8 mouse cellular contexts compared by ENCODE assay signal in the genomic region with DNA sequence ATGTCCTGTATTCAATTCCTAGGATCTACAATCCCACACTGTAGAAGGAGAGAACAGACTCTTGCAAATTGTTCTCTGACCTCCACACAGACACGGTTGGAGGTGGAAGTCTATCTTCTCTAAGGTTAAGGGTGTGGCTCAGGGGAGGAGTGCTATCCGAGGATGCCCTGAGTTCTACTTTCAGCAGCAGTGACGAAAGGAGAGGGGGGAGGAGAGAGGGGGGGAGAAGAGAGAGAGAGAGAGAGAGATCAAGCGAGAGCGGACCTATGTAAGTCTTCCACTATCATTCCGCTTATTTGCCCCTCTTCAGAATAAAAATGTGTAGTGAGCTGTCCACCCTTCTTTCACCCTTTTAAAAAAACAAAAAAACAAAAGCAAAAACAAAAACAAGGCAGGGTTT. TPM values are rescaled to one million over a fixed set of nuclear protein-coding genes. Genes with fewer than 3 reads are reported as not detected.
DNase-seq lines count a peak whose midpoint lies in the region; ATAC-seq and TF ChIP-seq lines count a peak whose summit lies in the region.

No protein-coding gene starts in this region.

- no peak for TF ChIP-seq POLR2A in spleen, adult 2 months (IDR thresholded peaks at IDR 0.05; ENCODE audit: low read depth, low read length)
- no peak for TF ChIP-seq POLR2A in small intestine, adult 2 months (IDR thresholded peaks at IDR 0.05; ENCODE audit: low read depth, low read length)

- peak overlapping the region; percentile 55 for H3K4me2 ChIP-seq in limb, embryonic 15.5 days

- peaks cover 3% of the 10 kb centered on the region; the same call in 1 of the 2 replicates for H3K4me1 ChIP-seq in spleen, adult 2 months (ENCODE audit: control insufficient read depth, insufficient read depth, insufficient read length)
- peaks cover 64% of the 10 kb centered on the region for H3K4me1 ChIP-seq in erythroblast, embryonic 14.5 days (ENCODE audit: control insufficient read depth)
- H3K4me1 ChIP-seq in limb, embryonic 15.5 days: peaks cover 24% of the 10 kb centered on the region
- peaks cover 6% of the 10 kb centered on the region; the same call in 1 of the 2 replicates for H3K4me1 ChIP-seq in small intestine, adult 2 months (ENCODE audit: control insufficient read depth, insufficient read depth, insufficient read length, low read length)

- no peaks in the 10 kb centered on the region for H3K36me3 ChIP-seq in spleen, adult 2 months (ENCODE audit: control insufficient read depth, insufficient read depth, low read length)
- H3K36me3 ChIP-seq in erythroblast, embryonic 14.5 days (ENCODE audit: control insufficient read depth): peaks cover 2% of the 10 kb centered on the region; the same call in 1 of the 2 replicates
- H3K36me3 ChIP-seq in limb, embryonic 15.5 days: no peaks in the 10 kb centered on the region
- no peaks in the 10 kb centered on the region for H3K36me3 ChIP-seq in small intestine, adult 2 months (ENCODE audit: control insufficient read depth, insufficient read depth, low read length)

- no peak overlapping the region; the same call in 1 of the 2 replicates for H3K27ac ChIP-seq in spleen, adult 2 months (ENCODE audit: insufficient read depth, low read length)
- H3K27ac ChIP-seq in limb, embryonic 15.5 days: no peak overlapping the region
- H3K27ac ChIP-seq in small intestine, adult 2 months (ENCODE audit: insufficient read depth, low read depth, low read length): peak overlapping the region; percentile 50

- peak overlapping the region; percentile 54; the same call in 1 of the 2 replicates for H3K4me3 ChIP-seq in spleen, adult 2 months (ENCODE audit: extremely low read depth, insufficient read depth, insufficient read length)
- peak overlapping the region; percentile 66 for H3K4me3 ChIP-seq in erythroblast, embryonic 14.5 days (replicated peaks)
- H3K4me3 ChIP-seq in limb, embryonic 15.5 days: peak overlapping the region; percentile 59
- H3K4me3 ChIP-seq in small intestine, adult 2 months (ENCODE audit: low read depth, low read length): peak overlapping the region; percentile 23; the same call in 1 of the 2 replicates

- no peak for TF ChIP-seq CTCF in spleen, adult 2 months (IDR thresholded peaks at IDR 0.05; ENCODE audit: extremely low read depth, insufficient read depth, insufficient read length, insufficient replicate concordance)
- TF ChIP-seq CTCF in small intestine, adult 2 months (IDR thresholded peaks at IDR 0.05; ENCODE audit: extremely low read depth, insufficient read length, insufficient replicate concordance, low read depth, low read length): no peak

- WGBS in spleen, adult 2 months: 10% methylated on average over 6 of the region's 6 CpGs
- WGBS in limb, embryonic 15.5 days: 41% methylated on average over 6 of the region's 6 CpGs
- 11% methylated on average over 6 of the region's 6 CpGs for WGBS in small intestine, adult 2 months

- no peak overlapping the region for H3K9ac ChIP-seq in limb, embryonic 15.5 days

- H3K9me3 ChIP-seq in erythroblast, embryonic 14.5 days (ENCODE audit: control insufficient read depth, low read length): no peaks in the 10 kb centered on the region; the same call in 1 of the 2 replicates
- H3K9me3 ChIP-seq in limb, embryonic 15.5 days: no peaks in the 10 kb centered on the region

- ATAC-seq in limb, embryonic 15.5 days (ENCODE audit: insufficient number of reproducible peaks, low FRiP score, low TSS enrichment, low read depth): no peak

- no peaks in the 10 kb centered on the region for H3K27me3 ChIP-seq in spleen, adult 2 months (ENCODE audit: control insufficient read depth, insufficient read depth, low read length)
- H3K27me3 ChIP-seq in erythroblast, embryonic 14.5 days (ENCODE audit: control insufficient read depth): peaks cover 29% of the 10 kb centered on the region
- H3K27me3 ChIP-seq in limb, embryonic 15.5 days: peaks cover 8% of the 10 kb centered on the region
- H3K27me3 ChIP-seq in small intestine, adult 2 months (ENCODE audit: control insufficient read depth, insufficient read depth, low read length): no peaks in the 10 kb centered on the region

- DNase-seq in spleen, adult 2 months (ENCODE audit: low read depth in 1 of 2, low spot score in 2 of 2): peak in 1 of 2 experiments; percentile 60
- DNase-seq in spleen, postnatal 14 days (ENCODE audit: low spot score in 2 of 2): no peak
- no peak for DNase-seq in urinary bladder, postnatal 36 days (ENCODE audit: low spot score in 2 of 2)
- DNase-seq in layer of hippocampus, adult 9-10 months (ENCODE audit: low spot score): no peak
- DNase-seq in gastrocnemius, postnatal 4 days (ENCODE audit: low spot score in 2 of 2): no peak

RNA-seq across cellular contexts. Expression of a gene that starts 8.2 kb away (rescaled TPM):
- polyA plus RNA-seq in spleen, adult 2 months (2012; rRNA removed): 15.8 and 18.4 TPM in 2 replicates
- 24.6 and 28.0 TPM in 2 replicates for polyA plus RNA-seq in erythroblast, embryonic 14.5 days (2012)
- 83.7 and 87.9 TPM in 2 replicates for polyA plus RNA-seq in limb, embryonic 15.5 days (2015; fragmentation: Nextera tagmentation; extraction: Ambion mirVana)
- 9.4 and 22.8 TPM in 2 replicates for polyA plus RNA-seq in small intestine, adult 2 months (2012; rRNA removed)
- 10 to 100 TPM; 77.1 TPM for total RNA-seq in gastrocnemius, postnatal 4 days (2021)

RNA-seq across cellular contexts. Expression of a gene that starts 22.3 kb away (rescaled TPM):
- polyA plus RNA-seq in spleen, adult 2 months (2012; rRNA removed): not detected in 2 replicates
- polyA plus RNA-seq in erythroblast, embryonic 14.5 days (2012): not detected in 2 replicates
- polyA plus RNA-seq in limb, embryonic 15.5 days (2015; fragmentation: Nextera tagmentation; extraction: Ambion mirVana): not detected in 2 replicates
- not detected in 2 replicates for polyA plus RNA-seq in small intestine, adult 2 months (2012; rRNA removed)
- under 1 TPM in 1 of 2 experiments, not detected in 1; 0.54 TPM for total RNA-seq in gastrocnemius, postnatal 4 days (2021)
